Mouse (Mus musculus): Measurements from ENCODE around the gene Gtf2a1l. TPM values are rescaled to one million over a fixed set of nuclear protein-coding genes. Genes with fewer than 3 reads are reported as not detected.

The Gtf2a1l gene
- not detected for total RNA-seq (2021)
- long read RNA-seq, experiment 1, result 0 reads
- long read RNA-seq, experiment 2, result 0 reads

DNA sequence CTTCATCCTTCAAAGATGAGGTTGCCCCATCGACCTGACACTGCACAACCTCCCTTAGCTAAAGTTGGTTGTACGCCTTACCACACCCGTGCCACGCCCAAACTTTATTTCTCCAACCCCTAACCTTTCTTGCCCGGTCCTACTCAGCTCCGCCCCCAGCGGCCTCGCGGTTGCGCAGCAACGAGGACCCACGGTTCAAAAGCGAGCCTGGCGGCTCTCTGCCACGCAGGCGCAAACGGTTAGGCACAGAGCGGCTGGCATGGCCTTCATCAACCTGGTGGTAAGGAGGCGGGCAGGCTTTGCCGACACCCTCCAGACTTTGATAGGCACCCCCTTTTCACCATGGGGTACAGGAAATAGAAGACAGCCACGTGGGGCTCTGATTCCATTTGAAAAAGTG lies at the start of gene Gtf2a1l:
Gene Gtf2a1l (plus strand): TSS at position 209 of the 400 bp plus-strand sequence.
- DNase-seq (ENCODE audit: low spot score in 2 of 2), result peak; percentile 15 to 28

DNA sequence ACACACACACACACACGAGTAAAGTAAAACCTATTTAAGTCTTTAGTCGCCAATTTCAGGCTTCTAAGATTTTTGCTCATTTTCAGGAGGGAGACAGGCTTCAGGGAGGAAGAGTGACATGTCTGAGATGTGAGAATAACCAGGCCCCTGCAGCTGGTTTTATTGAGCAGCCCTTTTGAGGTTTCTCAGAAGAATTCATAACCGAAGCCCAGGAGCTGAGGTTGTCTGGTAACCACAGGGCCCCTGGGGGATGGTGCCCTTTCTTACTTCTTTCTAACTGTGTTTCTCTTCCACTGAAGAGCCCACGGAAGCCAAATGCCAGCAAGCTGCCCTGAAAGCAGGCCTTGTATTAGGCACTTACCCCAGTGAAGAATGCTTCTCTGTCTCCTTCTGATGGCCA lies 47.5 kb upstream of the Gtf2a1l start:
- DNase-seq (ENCODE audit: low spot score in 2 of 2), result no peak

DNA sequence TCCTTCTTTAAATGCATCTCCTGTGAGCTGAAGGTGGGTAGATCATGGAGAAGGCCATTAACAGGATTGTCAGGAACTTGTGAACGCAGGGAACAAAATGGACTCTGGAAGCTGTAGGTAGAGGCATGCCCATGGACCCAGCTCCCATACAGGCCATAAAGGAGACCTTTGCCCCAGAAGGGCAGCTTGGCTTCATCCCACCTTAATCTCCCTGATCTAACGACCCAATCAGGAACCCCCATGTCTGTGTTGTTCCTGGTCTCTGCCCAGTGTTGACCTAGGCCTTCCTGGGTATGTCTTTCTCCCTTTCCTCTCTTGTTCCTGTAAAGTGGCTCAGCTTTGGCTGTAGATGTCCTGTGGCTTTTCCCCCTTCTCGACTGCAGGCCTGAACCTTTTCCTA lies 47.1 kb upstream of the Gtf2a1l start:
- DNase-seq (ENCODE audit: low spot score in 2 of 2), result no peak

DNA sequence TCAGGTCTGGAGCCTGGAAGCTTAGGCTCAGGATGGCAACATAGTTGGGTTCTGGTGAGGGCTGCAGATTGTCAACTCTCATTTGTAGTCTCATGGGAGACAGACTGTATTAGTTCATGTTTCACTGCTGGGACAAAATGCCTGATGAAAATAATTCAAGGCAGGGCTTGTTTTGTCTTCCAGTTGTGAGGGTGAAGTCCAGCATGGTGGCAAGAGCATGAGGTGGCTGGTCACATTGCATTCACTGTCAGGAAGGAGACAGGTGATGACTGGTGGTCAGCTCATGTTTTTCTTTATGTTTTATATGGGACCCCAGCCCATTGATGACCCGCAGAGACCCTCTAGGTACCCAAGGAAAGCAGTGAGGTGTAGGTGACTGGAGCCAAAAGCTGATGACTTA lies 45.7 kb upstream of the Gtf2a1l start:
- no peak for DNase-seq (ENCODE audit: low spot score in 2 of 2)

DNA sequence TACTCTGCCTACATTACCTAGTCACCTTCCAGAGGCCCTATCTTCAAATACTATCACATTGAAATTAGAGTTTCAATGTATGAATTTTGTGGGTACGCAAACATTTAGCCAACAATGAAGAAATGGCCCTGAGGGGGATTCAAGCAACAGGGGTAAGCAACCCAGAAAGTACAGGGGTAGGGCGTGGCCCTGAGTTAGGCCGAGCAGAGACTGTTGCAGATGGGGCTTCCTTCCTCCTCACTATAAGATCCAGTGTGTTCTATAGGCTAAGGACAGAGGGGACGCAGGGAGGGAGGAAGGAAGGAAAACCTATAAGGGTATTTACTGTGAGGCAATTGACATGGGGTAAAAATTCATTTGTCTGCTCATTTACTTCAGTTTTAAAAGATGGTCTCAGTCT lies 44.1 kb upstream of the Gtf2a1l start:
- no peak for DNase-seq (ENCODE audit: low spot score in 2 of 2)

DNA sequence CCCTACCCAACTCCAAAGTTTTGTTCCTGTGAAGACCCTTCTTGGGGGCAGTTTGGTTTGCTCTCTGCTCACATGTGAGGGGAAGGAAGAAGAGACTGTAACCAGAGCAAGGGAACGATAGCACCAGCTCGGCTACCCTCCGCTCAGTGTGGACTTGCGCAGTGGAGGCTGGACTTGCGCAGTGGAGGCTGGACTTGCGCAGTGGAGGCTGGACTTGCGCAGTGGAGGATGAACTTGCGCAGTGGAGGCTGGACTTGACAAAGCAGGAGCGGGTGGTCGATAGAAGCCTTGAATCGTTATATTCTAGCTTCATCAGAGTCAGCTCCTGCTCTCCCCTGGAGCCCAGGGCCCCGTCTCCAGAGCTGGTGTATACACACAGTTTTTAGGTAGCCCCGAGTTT lies 43.1 kb upstream of the Gtf2a1l start:
- DNase-seq (ENCODE audit: low spot score in 2 of 2), result no peak

DNA sequence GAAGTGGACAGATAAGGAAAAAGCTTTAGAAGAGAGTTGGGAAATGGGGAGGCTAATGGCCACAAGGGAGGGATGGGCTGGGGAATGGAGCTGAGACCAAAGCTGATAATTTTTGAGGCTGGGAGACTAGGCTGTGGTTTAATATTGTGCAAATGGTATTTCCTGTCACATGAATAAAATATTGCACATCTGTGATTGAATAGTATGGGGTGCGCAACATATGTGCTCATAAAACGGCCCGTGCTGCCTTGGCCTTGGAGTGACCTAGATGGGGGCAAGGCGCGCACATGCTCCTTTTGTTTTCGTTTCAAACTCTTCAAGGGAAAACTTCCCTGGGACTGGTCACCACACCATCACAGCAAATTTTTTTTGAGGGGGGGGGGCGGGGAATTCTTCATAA lies 42.5 kb upstream of the Gtf2a1l start:
- no peak for DNase-seq (ENCODE audit: low spot score in 2 of 2)

DNA sequence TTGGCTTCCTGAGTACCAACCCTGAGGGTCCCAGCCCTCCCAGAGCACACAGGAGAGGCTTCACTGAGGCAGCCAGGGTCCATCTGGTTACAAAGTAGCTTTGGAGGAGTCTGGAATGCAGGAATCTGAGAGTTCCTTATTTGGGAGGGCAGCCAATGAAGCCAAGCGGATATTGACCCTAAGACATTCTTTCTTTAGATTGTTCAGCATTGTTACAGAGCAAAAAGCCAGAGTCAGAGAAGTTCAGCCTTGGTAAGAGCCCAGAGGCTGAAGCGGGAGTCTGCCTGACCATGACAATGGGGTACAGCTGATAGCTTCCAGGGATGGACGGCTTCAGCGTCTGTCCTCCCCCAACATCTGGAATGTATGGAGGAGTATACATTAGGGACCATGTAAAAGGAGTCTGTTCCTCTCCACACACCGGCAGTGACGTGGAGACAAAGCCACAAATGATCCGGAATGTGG lies 42.1 kb upstream of the Gtf2a1l start:
- DNase-seq (ENCODE audit: low spot score in 2 of 2), result no peak

DNA sequence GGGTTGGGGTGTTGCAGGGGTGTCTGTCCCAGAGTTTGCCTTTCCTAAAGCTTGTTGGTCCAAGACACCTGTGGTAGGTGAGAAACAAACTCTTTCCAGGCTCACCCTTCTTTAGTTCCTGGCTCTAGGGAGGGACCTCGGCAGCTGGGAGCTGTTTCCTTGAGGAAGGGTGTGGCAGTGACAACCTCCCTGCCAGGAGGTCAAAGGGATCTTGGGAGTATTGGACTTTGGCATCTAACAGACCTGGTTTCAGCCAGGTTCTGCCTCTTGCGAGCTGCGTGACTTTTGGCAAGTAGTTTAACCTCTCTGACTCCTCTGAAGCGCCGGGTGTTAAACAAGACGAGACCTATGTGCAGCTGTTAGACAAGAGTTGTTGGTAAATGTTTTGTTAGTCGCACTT lies 41.3 kb upstream of the Gtf2a1l start:
- DNase-seq (ENCODE audit: low spot score in 2 of 2), result no peak

DNA sequence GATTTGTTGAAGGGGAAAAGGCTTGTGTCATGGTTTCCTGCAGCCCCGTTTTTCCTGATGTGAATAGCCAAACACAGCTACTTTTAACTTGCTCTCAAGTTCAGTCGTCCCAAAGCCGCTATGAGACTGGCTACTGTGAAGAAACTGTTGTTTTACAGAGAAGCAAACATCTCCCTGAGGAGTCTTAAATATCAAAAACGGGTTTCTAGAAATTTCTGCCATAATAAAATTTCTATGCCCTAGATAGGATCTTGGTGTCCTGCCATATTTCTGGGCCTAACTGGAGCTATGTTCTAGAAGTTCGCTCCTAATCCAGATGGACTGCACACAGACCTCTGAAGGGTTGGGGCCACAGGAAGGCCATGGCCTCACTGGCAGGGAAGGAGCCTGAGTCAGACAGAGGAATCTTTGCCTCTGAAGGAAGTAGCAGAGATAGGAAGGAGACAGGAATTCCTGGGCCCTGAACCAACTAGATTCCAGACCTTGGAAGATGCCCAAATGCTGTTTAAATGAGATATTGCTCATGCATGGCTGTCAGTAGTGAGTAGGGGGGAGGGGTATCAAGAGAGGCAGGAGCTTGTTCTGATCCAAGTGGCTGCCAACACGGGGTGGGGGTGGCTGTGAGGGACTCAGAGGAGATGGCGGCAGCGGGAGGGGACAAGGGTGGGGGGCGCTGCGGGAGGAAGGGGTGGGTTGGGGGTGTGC lies 39.6 kb upstream of the Gtf2a1l start:
- peak in 1 of 2 experiments; percentile 33 for DNase-seq (ENCODE audit: low spot score in 2 of 2)

DNA sequence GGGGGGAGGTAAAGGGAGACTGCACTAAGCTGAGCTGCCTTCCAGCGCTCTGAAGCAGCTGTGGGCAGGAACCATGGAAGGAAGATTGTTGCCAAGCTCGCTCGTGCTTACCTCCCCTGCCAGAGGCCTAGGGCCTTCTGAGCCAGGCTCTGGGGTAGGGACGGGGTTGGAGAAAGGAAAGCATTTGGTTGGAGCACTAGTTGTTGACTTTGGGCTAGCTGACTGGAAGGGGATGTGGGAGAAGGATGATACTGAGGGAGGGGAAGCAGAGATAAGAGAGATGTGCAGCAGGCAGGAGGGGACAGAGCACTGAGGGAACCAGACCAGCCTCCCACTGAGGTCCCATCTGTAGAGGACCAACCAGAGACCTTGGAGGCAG lies 39.1 kb upstream of the Gtf2a1l start:
- DNase-seq (ENCODE audit: low spot score in 2 of 2), result no peak

DNA sequence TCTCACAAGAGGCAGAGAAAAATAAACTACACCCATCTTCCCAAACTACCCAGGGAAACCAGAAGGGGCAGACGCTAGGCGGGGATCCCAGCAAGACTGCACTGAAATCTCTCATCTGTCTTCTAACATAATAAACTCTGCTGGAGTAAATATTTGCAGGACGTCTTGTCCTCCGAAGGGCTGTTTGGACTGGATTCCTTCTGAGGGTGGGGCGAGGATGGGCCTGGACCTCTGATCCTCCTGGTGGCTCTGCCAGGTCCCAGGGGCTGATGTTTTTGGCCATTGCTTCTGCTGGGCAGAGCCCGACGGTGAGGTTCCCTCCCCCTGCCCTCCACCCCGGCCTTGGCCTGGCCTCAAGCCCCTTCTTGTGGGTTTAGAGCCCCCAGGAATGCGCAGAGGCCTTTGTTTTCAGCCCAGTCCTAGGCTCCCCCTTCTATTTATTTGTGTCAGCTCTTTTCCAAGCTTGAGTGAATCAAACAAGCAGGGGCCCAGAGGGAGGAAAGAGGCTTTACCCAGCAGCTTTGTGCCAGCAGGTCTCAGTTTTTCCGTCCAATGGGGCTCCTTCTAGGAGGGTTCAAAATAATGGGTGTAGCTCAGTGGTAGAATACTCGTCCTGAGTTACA lies 38.4 kb upstream of the Gtf2a1l start:
- no peak for DNase-seq (ENCODE audit: low spot score in 2 of 2)

DNA sequence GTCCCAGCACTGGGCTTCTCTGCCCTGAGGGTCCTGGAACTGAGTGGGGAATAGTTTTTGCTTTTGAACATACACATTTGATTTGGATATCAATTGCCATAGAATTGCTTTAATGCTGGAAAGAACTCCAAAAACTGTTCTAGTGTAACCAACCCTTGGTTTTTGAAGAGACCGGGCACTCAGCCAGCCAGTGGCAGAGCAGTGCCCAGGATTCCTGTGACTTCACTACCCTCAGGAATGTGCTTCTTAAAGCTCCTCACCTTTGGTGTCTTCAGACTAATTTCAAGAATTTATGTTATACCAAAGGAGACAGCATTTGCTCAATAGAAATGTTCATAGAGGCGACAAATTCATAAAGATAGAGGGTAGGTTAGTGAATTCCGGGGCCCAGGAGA lies 37.9 kb upstream of the Gtf2a1l start:
- peak in 1 of 2 experiments; percentile 51 for DNase-seq (ENCODE audit: low spot score in 2 of 2)

DNA sequence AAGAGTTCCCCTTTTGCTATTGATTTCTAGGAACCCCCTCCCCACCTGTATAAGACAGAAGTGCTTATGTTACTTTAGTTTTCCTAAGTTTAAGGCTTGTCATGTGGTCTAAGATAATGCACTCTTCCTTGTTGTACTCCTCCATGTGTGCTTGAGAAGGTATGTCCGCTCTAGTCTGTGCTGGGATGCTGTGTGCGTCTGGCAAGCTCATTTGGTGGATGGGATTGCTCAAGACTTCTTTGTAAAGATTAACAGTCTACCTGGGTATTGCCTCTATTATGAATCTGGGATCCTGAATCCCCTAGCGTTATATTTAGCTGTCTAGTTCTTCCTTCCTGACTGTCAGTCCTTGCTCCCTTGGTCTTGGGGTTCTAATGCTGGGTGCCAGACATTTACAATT lies 35.8 kb upstream of the Gtf2a1l start:
- no peak for DNase-seq (ENCODE audit: low spot score in 2 of 2)

DNA sequence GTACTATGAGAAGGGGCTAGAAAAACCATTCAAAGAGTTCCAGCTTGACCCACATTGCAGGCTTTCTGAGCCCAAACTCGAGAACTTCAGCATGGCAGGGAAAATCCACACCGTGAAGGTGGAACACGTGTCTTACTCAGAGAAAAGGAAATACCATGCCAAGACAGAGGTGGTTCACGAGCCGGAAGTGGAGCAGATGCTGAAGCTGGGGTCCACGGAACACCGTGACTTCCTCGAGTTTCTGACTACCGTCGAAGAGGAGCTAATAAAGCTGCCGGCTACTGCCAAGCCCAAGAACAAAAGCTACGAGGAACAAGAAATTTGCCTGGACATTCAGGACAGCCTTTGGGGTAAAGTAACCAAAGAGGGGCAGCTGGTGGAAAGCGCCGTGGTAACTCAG lies 32.4 kb upstream of the Gtf2a1l start:
- DNase-seq (ENCODE audit: low spot score in 2 of 2), result no peak

DNA sequence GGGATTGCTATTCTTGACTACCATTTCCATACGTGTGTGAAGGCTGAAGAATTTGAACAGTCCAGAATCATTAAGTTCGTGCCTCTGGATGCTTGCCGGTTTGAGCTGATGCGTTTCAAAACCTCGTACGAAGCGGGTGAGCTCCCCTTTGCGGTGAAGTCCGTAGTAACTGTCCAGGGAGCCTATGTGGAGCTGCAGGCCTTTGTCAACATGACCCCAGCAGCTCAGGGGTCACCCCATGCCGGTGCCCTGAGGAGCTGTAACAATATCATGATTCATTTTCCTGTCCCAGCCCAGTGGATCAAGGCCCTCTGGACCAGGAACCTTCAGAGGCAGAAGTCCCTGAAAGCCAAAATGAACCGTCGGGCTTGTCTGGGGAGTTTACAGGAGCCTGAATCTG lies 31.9 kb upstream of the Gtf2a1l start:
- peak in 1 of 2 experiments; percentile 33 for DNase-seq (ENCODE audit: low spot score in 2 of 2)

DNA sequence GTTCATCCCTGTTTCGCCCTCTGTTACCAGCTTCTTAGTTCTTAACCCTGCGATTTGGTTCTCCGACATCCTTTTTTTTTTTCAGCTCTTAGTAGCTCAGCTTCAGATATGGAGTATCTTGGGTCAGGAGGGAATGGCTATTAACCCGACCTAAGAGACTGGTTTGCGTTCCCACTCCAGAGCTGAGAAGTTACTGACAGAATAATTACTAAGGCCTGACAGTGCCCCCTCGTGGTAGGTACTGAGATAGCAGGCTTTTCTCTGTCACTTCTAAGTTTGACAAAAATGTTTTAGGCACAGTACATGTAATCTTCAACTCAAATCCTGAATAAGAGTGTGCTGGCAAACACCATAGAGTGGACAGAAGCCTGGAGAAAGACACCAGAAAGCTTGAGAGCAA lies 27.4 kb upstream of the Gtf2a1l start:
- DNase-seq (ENCODE audit: low spot score in 2 of 2), result peak; percentile 73 to 78

DNA sequence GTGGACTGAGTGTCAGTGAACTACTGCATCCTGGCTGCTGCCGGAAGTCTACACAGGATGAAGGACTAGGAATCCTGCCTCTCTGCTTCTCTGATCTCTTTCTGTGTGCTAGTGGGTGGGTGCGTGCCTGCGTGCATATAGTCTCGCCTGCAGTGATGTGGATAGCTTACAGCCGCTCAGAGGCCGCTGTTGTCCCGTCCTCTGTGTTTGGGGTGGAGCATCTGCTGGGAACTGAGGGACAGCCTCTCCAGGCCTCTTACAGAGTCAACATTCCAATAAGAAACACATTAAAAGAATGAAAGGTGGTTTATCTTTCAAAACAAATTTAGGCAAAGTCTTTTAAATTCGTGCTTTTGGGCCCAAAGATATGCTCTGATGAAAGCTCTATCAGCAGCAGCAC lies 26.6 kb upstream of the Gtf2a1l start:
- no peak for DNase-seq (ENCODE audit: low spot score in 2 of 2)

DNA sequence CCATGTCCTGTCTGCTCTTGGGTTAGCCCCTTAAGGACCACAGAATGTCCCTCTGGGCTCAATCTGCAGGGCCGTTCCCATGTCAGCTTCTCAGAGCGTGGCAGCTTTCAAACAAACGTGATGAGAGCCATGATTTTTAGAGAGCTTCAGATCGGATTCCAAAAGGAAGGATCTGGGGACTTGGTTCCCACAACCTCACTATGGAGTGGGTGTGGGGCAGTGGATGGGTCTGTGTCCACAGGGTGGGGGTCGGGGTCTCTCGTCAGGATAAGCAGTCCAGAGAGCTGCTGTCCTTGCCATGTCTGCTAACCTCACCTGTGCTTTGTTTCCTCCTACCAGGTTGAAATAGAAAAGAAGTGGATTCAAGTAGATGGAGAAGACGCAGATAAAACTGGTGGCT lies 23.6 kb upstream of the Gtf2a1l start:
- no peak for DNase-seq (ENCODE audit: low spot score in 2 of 2)

DNA sequence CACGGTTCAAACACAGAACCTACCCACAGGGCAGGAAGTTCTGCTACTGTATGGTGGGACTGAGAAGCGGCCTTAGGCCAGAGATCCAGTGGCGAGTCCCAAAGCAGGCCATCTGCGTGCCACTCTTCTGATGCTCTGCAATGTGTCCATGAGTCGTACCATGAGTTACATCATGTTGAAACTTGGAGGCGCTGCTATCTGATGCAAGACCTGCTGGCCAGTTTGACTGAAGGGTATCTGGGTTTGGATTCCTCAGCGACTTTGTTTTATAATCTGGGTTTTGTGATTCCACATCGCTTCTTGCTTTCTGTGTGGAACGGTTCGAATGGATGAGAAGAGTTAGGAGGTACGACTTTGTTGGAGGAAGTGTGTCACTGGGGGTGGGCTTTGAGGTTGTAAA lies 23.2 kb upstream of the Gtf2a1l start:
- no peak for DNase-seq (ENCODE audit: low spot score in 2 of 2)

DNA sequence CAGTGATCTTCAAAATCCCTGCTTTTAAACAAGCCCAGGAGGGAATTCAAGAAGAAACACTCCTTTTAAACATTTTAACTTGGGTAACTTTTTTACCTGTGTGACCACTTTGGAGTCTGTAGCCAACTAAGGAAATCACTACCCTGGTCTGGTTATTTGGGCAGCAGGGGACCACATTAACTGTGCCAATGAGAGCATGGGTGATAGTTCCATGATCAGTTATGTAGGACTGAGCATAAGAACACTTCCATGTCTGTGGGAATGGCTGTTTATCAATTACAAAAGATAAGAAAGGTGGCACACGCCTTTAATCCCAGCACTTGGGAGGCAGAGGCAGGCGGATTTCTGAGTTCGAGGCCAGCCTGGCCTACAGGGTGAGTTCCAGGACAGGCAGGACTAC lies 21.3 kb upstream of the Gtf2a1l start:
- DNase-seq (ENCODE audit: low spot score in 2 of 2), result no peak

DNA sequence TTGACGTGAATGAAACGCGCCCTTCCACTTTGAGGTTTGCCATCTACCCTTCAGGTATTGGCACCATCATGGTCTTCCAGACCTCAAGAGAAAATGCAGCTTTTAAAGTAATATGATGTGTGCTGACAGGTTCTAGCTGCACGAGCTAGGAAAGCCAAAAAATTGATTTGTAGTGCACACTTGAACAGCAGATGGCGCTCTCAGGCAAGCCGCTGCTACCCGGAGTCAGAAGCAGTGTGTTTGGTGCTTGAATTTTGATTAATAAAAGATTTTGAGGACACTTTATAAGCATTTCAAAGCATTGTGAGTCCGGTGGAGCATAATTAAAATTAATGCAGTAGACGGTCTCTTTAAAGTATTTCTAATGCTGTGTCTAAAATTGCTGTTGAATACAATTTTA lies 16.4 kb upstream of the Gtf2a1l start:
- peak; percentile 67 to 68 for DNase-seq (ENCODE audit: low spot score in 2 of 2)

Measured in adrenal gland, adult 18-20 months (tissue).